Mouse (Mus musculus) ES-E14 (cell line): ENCODE results near the gene Satb2.

Experiments
- CHD2 ChIP-seq: IDR thresholded peaks from 2 replicates; pipeline ENCODE4 v1.6.1; 2014; ENCODE audit warnings: mild to moderate bottlenecking, low read depth, low read length, inconsistent platforms
- HCFC1 ChIP-seq: IDR thresholded peaks from 2 replicates; pipeline ENCODE4 v1.6.1; 2012; ENCODE audit warnings: low read length, inconsistent platforms, borderline replicate concordance; ENCODE audit not compliant: insufficient read depth
- MAFK ChIP-seq: IDR thresholded peaks from 2 replicates; pipeline ENCODE4 v1.6.1; 2014; ENCODE audit warnings: mild to moderate bottlenecking, low read depth, low read length, inconsistent platforms; ENCODE audit not compliant: insufficient read depth
- ZC3H11A ChIP-seq: IDR thresholded peaks from 2 replicates; pipeline ENCODE4 v1.6.1; 2012; ENCODE audit warnings: low read depth, mild to moderate bottlenecking, inconsistent platforms, low read length, borderline replicate concordance
- ZNF384 ChIP-seq: IDR thresholded peaks from 2 replicates; pipeline ENCODE4 v1.6.1; 2012; ENCODE audit warnings: low read depth, low read length, inconsistent platforms

- TF ChIP-seq ZC3H11A = no peak
- TF ChIP-seq ZNF384 = no peak
- no peak for TF ChIP-seq HCFC1
- TF ChIP-seq MAFK = no peak
- no peak for TF ChIP-seq CHD2
Observed at GRCm38 (mm10) chr1:56958996-56959395, 19.5 kb downstream of the Satb2 start.
